Mouse (Mus musculus) intestine, embryonic 16.5 days (tissue): ENCODE measurements at regions not wholly inside any gene's neighbourhood (a gene's known extent, or its start where the extent isn't known, plus 50 kb on each side); places are given as distances from the start of the nearest gene placed in this dataset.

ENCODE experiments used
- ATAC-seq: fragments of 200-750 bp; cut with Nextera tagmentation; 2 replicates; pipeline ENCODE4 v1.8.0; 2017; ENCODE audit warnings: moderate TSS enrichment, moderate library complexity
- H3K27ac ChIP-seq: fragments of 300-500 bp; sonication (generic); 2 replicates; pipeline ENCODE4 v1.5.1; 2014; ENCODE audit warnings: mild to moderate bottlenecking, low read length
- H3K27me3 ChIP-seq: fragments of 300-500 bp; sonication (generic); replicated peaks from 2 replicates; pipeline ENCODE4 v1.6.1; 2014; ENCODE audit warnings: low read length, control low read depth, mixed read lengths; ENCODE audit not compliant: control insufficient read depth, insufficient read depth
- H3K36me3 ChIP-seq: fragments of 300-500 bp; sonication (generic); 2 replicates; pipeline ENCODE4 v1.6.1; 2014; ENCODE audit warnings: low read length, control low read depth; ENCODE audit not compliant: control insufficient read depth, insufficient read depth
- H3K4me1 ChIP-seq: fragments of 300-500 bp; sonication (generic); 2 replicates; pipeline ENCODE4 v1.6.1; 2014; ENCODE audit warnings: low read length, control low read depth, mixed read lengths; ENCODE audit not compliant: control insufficient read depth, insufficient read depth
- H3K4me2 ChIP-seq: fragments of 300-500 bp; sonication (generic); 2 replicates; pipeline ENCODE4 v1.6.1; 2014; ENCODE audit warnings: low read depth, low read length, control low read depth
- H3K4me3 ChIP-seq: fragments of 300-500 bp; sonication (generic); 2 replicates; pipeline ENCODE4 v1.5.1; 2014; ENCODE audit warnings: mild to moderate bottlenecking, low read length
- H3K9ac ChIP-seq: fragments of 300-500 bp; sonication (generic); 2 replicates; pipeline ENCODE4 v1.6.1; 2014; ENCODE audit warnings: low read depth, low read length
- H3K9me3 ChIP-seq: fragments of 300-500 bp; sonication (generic); 2 replicates; pipeline ENCODE4 v1.6.1; 2016; ENCODE audit warnings: low read length, control low read depth; ENCODE audit not compliant: control insufficient read depth
- WGBS: fragments of 180-500 bp; shearing (Covaris S2); extraction: QIAGEN DNeasy Blood & Tissue Kit; methylation state at CpG from one replicate; pipeline ENCODE4 v1.1.7; 2014; 5-methylcytosine and 5-hydroxymethylcytosine counted together

GRCm38 (mm10) chr14:76615603-76616366 is 59.1 kb upstream of the Serp2 start:
- no peak overlapping the region for H3K4me2 ChIP-seq
- H3K27ac ChIP-seq = no peak overlapping the region
- H3K4me3 ChIP-seq = no peak overlapping the region
- no peaks in the 10 kb centered on the region for H3K27me3 ChIP-seq
- H3K9ac ChIP-seq = no peak overlapping the region
- no peak for ATAC-seq
- WGBS = 64% methylated on average over 8 of the region's 8 CpGs
- no peaks in the 10 kb centered on the region for H3K9me3 ChIP-seq
- no peaks in the 10 kb centered on the region for H3K36me3 ChIP-seq
- H3K4me1 ChIP-seq = no peaks in the 10 kb centered on the region

DNA sequence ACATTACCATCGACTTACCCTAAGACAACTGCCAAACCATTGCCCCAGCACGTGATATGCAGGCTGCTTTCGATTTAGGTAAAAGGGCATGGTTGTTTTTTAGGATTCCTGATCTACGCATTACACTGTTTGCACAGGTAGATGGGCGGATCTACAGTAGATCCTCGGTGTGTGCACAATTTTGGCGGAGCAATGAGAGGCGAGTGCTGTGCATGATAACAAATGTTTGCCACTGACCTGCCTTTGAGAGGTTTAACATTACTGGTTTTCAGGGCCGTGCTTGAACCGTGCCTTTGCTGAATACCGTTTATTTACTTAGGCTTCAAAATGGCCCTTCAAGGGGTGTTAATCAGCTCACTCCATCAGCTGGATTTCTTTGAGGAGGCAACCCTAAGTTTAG is 58.5 kb upstream of the Serp2 start:
- 59% methylated on average over 11 of the region's 11 CpGs for WGBS
- Histone ChIP-seq H3K27me3 (no peaks in the 10 kb centered on the region), H3K36me3 (no peaks in the 10 kb centered on the region), H3K9me3 (no peaks in the 10 kb centered on the region), H3K9ac (no peak overlapping the region), H3K4me3 (no peak overlapping the region), H3K4me2 (no peak overlapping the region), H3K4me1 (0 out of 2 replicates have a peak, but pooled peaks cover 3% of the 10 kb centered on the region), H3K27ac (no peak overlapping the region)
- no peak for ATAC-seq

DNA sequence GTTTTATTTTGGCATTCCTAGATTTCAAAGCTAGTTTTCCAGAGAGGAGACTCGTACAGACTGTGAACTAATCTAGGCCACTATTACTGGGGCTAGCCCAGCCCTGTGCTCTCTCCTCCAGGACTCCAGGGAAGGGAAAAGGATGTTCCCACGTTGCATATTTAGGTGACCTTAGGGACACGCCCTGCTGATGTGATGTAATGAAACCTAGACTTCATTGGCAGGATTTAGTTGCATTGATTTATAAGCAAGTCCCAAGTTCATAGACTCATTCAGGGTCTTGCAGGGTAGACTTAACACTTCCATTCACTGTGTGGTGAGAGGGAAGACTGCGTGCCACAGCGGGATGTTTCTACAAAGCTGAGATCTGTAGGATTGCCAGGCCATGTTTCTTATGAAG is 58.0 kb upstream of the Serp2 start:
- Histone ChIP-seq H3K27ac (no peak overlapping the region), H3K4me2 (no peak overlapping the region), H3K36me3 (no peaks in the 10 kb centered on the region), H3K27me3 (no peaks in the 10 kb centered on the region), H3K4me3 (no peak overlapping the region), H3K4me1 (0 out of 2 replicates have a peak, but pooled peaks cover 3% of the 10 kb centered on the region), H3K9me3 (no peaks in the 10 kb centered on the region), H3K9ac (no peak overlapping the region)
- 75% methylated on average over 5 of the region's 5 CpGs for WGBS
- ATAC-seq = no peak

GRCm38 (mm10) chr14:76613604-76614003 is 56.9 kb upstream of the Serp2 start:
- WGBS = 91% methylated on average over 6 of the region's 6 CpGs
- no peak overlapping the region for H3K27ac ChIP-seq
- H3K4me1 ChIP-seq = 0 out of 2 replicates have a peak, but pooled peaks cover 3% of the 10 kb centered on the region
- no peak for ATAC-seq
- no peak overlapping the region for H3K9ac ChIP-seq
- no peaks in the 10 kb centered on the region for H3K27me3 ChIP-seq
- H3K36me3 ChIP-seq = no peaks in the 10 kb centered on the region
- no peak overlapping the region for H3K4me3 ChIP-seq
- no peaks in the 10 kb centered on the region for H3K9me3 ChIP-seq
- H3K4me2 ChIP-seq = no peak overlapping the region

- Histone ChIP-seq H3K36me3 (no peaks in the 10 kb centered on the region), H3K4me1 (0 out of 2 replicates have a peak, but pooled peaks cover 3% of the 10 kb centered on the region), H3K9me3 (no peaks in the 10 kb centered on the region), H3K4me3 (no peak overlapping the region), H3K27me3 (no peaks in the 10 kb centered on the region), H3K27ac (no peak overlapping the region), H3K9ac (no peak overlapping the region), H3K4me2 (no peak overlapping the region)
- 50% methylated on average over 11 of the region's 11 CpGs for WGBS
- ATAC-seq = peak; percentile 21; the same call in 1 of the 2 replicates
These were observed 54.0 kb upstream of the Serp2 start for GRCm38 (mm10) chr14:76610429-76611378.
